Mouse (Mus musculus) kidney, postnatal 0 days (tissue): Measurements from ENCODE around the gene Carm1. TPM values are rescaled to one million over a fixed set of nuclear protein-coding genes. Genes with fewer than 3 reads are reported as not detected.

Experiments
- ATAC-seq: fragments of 200-750 bp; cut with Nextera tagmentation; replicated peaks from 2 replicates; pipeline ENCODE4 v1.8.0; 2017; ENCODE audit warnings: low read depth, moderate number of reproducible peaks, moderate TSS enrichment, moderate library complexity; ENCODE audit not compliant: low FRiP score
- DNase-seq: peaks from one replicate; pipeline ENCODE4 v3.0.0-alpha.2; 2016; ENCODE audit warnings: low spot score
- H3K27ac ChIP-seq: fragments of 300-500 bp; sonication (generic); 2 replicates; pipeline ENCODE4 v1.5.1; 2014; ENCODE audit warnings: mild to moderate bottlenecking
- H3K27me3 ChIP-seq: fragments of 300-500 bp; sonication (generic); 2 replicates; pipeline ENCODE4 v1.6.1; 2014; ENCODE audit warnings: low read length, mixed read lengths; ENCODE audit not compliant: insufficient read depth
- H3K36me3 ChIP-seq: fragments of 300-500 bp; sonication (generic); 2 replicates; pipeline ENCODE4 v1.6.1; 2014; ENCODE audit warnings: low read length, mixed read lengths; ENCODE audit not compliant: insufficient read depth
- H3K4me1 ChIP-seq: fragments of 300-500 bp; sonication (generic); replicated peaks from 2 replicates; pipeline ENCODE4 v1.6.1; 2014; ENCODE audit warnings: antibody characterized with exemption, low read length, mixed read lengths; ENCODE audit not compliant: insufficient read depth
- H3K4me2 ChIP-seq: fragments of 300-500 bp; sonication (generic); 2 replicates; pipeline ENCODE4 v1.6.1; 2014; ENCODE audit warnings: mild to moderate bottlenecking, low read length, moderate library complexity, mixed read lengths
- H3K4me3 ChIP-seq: fragments of 300-500 bp; sonication (generic); replicated peaks from 2 replicates; pipeline ENCODE4 v1.5.1; 2014; ENCODE audit warnings: low read depth, low read length
- H3K9ac ChIP-seq: fragments of 300-500 bp; sonication (generic); 2 replicates; pipeline ENCODE4 v1.6.1; 2014; ENCODE audit warnings: low read depth, low read length
- H3K9me3 ChIP-seq: fragments of 300-500 bp; sonication (generic); replicated peaks from 2 replicates; pipeline ENCODE4 v1.6.1; 2016; ENCODE audit warnings: low read length, inconsistent platforms, mixed read lengths
- CTCF ChIP-seq: IDR thresholded peaks from 2 replicates; pipeline ENCODE4 v1.5.1; 2016; ENCODE audit warnings: antibody characterized with exemption, low read depth, mild to moderate bottlenecking, moderate library complexity
- WGBS: fragments of 180-500 bp; shearing (Covaris S2); extraction: QIAGEN DNeasy Blood & Tissue Kit; methylation state at CpG from one replicate; pipeline ENCODE4 v1.1.7; 2014; 5-methylcytosine and 5-hydroxymethylcytosine counted together
- polyA plus RNA-seq: library from polyadenylated mRNA; unstranded; fragments of >200 nt; fragmentation: Nextera tagmentation; extraction: Ambion mirVana; gene quantifications from 2 replicates; pipeline ENCODE4 v1.2.1, GENCODE M21; 2015

Carm1 gene
- polyA plus RNA-seq, 1 experiment from 2014 or later: 26.3 TPM

DNA sequence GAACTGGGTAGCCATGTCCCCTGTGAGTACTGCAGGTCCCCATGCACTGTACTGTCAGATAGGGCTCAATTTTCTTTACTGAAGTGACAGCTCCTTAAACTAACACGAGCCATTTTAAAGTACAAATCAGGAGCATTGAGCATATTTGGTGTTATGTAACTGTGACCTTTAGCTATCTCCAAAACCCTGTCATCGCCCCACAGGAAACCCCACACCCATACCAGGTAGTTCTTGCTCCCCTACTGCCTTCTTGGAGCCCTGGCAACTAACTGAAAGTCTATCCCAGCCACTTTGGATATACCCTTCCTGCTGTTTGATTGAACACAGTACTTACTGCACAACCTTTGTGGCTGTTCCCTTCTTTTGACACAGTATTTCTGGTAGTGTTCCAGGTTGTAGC is 20.4 kb downstream of the Carm1 start:
- Histone ChIP-seq H3K4me1 (no peaks in the 10 kb centered on the region), H3K27ac (no peak overlapping the region), H3K36me3 (peaks cover 26% of the 10 kb centered on the region; the same call in 1 of the 2 replicates), H3K27me3 (no peaks in the 10 kb centered on the region), H3K9ac (0 out of 2 replicates have a peak overlapping the region, but pooled peaks have one; percentile 18), H3K9me3 (no peaks in the 10 kb centered on the region), H3K4me3 (no peak overlapping the region), H3K4me2 (no peak overlapping the region)
- TF ChIP-seq CTCF: no peak
- WGBS: 80% methylated on average over 2 of the region's 2 CpGs
- ATAC-seq: no peak
- no peak for DNase-seq

DNA sequence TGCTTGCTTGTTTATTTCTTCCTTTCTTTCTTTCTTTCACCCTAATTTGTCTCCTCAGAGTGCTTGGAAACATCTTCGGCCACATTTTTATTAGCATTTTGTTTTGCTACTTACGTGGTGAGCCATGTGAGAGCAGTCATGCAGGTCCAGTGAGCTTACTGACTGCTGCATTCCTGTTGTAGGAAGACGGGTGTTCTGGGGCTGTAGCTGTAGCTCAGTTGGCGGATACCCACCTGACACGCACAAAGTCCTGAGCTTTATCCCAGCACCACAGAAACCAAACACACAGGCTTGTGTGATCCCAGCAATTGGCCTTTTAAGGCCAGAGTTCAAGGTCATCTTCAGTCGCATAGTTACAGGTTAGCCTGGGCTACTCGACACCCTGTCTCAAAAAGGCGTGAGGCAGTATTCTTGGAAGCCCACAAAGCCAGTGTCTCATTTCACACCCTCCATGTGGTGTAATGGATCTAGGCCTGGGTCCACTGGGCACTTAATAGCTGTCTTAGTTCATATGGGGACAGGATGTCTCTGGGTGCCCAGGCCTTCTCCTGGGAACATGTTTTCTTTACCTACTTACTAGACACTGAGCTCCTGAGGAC is 22.1 kb downstream of the Carm1 start:
- Histone ChIP-seq H3K9ac (no peak overlapping the region), H3K4me2 (no peak overlapping the region), H3K36me3 (peaks cover 38% of the 10 kb centered on the region), H3K9me3 (no peaks in the 10 kb centered on the region), H3K27me3 (no peaks in the 10 kb centered on the region), H3K4me3 (no peak overlapping the region), H3K27ac (no peak overlapping the region), H3K4me1 (no peaks in the 10 kb centered on the region)
- ATAC-seq (no peak; the same call in 1 of the 2 replicates), DNase-seq (no peak)
- TF ChIP-seq CTCF: no peak
- 50% methylated on average over 8 of the region's 8 CpGs for WGBS

DNA sequence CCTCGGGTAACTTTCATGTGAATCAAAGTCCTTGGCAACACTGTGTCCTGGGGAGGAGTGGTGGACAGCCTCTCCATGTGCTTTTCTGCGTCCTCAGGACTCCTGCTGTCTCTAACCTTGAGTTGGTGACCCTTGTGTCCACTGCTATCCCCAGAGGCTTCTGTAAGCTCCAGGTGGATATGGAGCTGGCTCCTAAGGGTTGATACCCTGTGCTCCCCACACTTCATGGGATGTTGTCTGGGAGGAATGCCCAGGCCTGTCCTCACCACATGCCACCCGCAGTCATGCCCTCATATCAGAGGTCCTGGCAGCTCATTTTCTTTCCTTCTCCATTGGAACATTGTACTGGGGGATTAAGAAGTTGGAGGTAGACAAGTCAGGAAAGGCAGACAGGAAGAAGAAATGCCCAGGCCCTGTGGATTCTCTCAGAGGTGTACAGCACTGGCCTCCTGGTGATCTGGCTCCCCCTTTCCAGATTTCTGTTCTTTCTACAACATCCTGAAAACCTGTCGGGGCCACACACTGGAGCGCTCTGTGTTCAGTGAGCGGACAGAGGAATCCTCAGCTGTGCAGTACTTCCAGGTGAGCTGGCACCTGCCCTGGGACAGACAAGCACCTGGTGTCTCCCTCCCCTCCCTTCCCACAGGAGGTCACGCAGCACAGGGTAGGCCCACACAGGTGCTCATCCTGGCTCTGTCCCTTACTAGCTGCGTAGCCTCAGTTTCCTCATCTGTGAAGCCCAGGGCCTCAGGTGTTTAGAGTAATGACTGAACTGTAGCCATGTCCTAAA is 27.5 kb downstream of the Carm1 start:
- H3K9me3 ChIP-seq: no peaks in the 10 kb centered on the region
- no peak overlapping the region for H3K27ac ChIP-seq
- H3K4me3 ChIP-seq: no peak overlapping the region
- no peak for ATAC-seq
- peaks cover 75% of the 10 kb centered on the region for H3K36me3 ChIP-seq
- TF ChIP-seq CTCF: no peak
- no peaks in the 10 kb centered on the region for H3K27me3 ChIP-seq
- WGBS: 94% methylated on average over 8 of the region's 8 CpGs
- no peak overlapping the region for H3K9ac ChIP-seq
- DNase-seq: no peak
- H3K4me2 ChIP-seq: no peak overlapping the region
- no peaks in the 10 kb centered on the region for H3K4me1 ChIP-seq

DNA sequence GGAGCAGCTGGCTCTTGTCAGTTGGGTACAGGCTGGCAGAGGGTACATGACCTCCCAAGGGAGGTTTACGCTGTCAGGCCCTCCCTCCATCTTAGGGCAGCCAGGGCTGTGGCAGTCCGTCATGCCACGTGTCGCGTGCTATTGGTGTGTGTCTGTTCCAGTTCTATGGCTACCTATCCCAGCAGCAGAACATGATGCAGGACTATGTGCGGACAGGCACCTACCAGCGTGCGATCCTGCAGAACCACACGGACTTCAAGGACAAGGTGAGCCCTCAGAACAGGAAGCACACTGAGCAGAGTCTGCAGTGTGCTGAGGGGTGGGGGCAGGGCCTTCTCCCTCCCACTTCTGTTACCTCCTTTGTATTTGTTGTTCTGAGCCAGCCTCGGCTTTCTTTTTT is 28.6 kb downstream of the Carm1 start:
- no peaks in the 10 kb centered on the region for H3K9me3 ChIP-seq
- no peak overlapping the region for H3K9ac ChIP-seq
- DNase-seq: no peak
- H3K4me3 ChIP-seq: no peak overlapping the region
- no peaks in the 10 kb centered on the region for H3K27me3 ChIP-seq
- H3K36me3 ChIP-seq: peaks cover 72% of the 10 kb centered on the region
- ATAC-seq: no peak; the same call in 1 of the 2 replicates
- WGBS: 80% methylated on average over 10 of the region's 10 CpGs
- no peaks in the 10 kb centered on the region for H3K4me1 ChIP-seq
- no peak overlapping the region for H3K27ac ChIP-seq
- no peak for TF ChIP-seq CTCF
- H3K4me2 ChIP-seq: no peak overlapping the region

DNA sequence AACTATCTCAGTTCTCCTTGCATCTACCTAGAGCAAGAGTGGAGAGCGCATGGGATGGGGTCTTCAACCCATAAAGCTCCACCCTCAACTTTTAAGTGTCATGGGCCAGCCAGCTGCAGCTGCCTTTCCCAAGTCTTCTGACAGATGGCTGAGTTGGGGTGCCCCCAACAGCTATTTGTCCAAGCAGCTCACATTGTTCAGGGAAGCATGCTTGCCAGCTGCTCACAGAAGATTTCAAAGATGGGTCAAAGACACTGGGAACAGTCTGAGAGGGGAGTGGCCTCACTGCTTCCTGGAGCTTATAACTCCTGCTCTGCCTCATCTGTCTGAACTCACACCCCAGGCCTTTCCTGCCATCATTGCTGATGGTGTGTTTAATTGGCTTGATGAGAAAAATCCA is 29.6 kb downstream of the Carm1 start:
- Histone ChIP-seq H3K36me3 (peaks cover 68% of the 10 kb centered on the region), H3K27me3 (no peaks in the 10 kb centered on the region), H3K9me3 (no peaks in the 10 kb centered on the region), H3K4me3 (no peak overlapping the region), H3K4me1 (no peaks in the 10 kb centered on the region), H3K27ac (no peak overlapping the region), H3K4me2 (no peak overlapping the region), H3K9ac (no peak overlapping the region)
- WGBS: 95% methylated on average over 1 of the region's 1 CpGs
- DNase-seq (no peak), ATAC-seq (no peak)
- TF ChIP-seq CTCF: no peak

DNA sequence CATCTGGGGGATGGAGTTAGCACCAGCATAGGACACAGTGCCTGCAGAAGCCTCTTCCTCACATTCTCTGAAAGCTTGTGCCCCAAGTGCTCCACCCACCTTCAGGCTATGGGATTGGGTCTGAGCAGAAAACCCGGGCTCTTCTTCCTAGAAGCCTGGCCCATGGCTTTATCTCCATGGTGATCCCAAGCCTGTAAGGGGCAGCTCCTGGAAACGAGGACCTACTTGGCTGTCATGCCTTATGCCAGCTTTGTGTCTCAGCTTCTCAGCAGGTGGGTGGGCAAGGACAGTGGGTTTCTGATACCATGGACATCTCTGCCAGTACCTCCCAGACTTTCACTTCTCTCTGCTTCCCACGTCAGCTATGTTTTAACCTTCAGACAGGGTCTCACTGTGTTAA is 31.5 kb downstream of the Carm1 start:
- Histone ChIP-seq H3K4me3 (no peak overlapping the region), H3K4me1 (no peaks in the 10 kb centered on the region), H3K9ac (no peak overlapping the region), H3K4me2 (no peak overlapping the region), H3K9me3 (no peaks in the 10 kb centered on the region), H3K27ac (no peak overlapping the region), H3K36me3 (peaks cover 64% of the 10 kb centered on the region), H3K27me3 (no peaks in the 10 kb centered on the region)
- DNase-seq (no peak), ATAC-seq (no peak)
- no peak for TF ChIP-seq CTCF
- 84% methylated on average over 3 of the region's 3 CpGs for WGBS
